Mouse (Mus musculus): ENCODE results near the gene Hoxb9.

The Hoxb9 gene

DNA sequence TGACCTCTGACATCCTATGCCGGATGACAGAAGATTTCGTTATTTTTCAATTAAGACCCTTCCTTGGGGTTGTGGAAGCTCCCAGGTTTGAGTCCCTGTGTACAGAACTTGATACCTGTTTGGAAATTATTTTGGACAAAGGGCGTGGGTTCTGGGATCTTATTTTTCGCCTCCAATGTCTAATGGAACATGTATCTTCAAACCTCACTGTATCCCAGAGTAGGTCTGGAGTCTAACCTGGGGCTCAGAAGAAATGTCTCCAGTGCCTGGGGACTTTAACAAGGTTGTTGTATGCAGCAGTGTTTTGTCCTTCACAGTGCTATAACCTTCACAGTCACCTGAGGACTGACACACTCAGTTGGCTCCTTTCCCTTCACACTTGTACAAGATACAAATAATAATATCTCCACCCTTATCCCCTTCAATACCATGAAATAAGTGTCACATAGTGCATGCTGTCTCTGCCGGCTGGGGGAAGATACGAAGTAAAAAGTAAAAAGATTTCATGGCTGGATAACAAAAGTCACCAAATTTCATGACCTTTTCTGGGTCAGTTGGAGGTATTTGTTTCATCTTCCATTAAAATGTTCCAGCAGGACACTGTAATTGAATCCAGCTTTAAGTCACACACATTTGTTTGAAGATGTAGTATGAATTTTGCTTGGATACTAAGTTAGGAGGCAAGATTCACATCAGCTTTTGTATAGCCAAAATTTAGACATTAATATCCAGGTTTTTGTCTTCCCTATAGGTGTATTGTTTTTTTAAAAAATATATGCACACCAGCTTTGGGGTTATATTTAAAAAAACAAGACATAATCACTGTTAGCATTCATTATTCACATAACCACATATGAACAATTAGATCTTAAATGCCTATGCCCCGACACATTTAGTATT is 4.0 kb upstream of the Hoxb9 start:
- DNase-seq, result no peak

DNA sequence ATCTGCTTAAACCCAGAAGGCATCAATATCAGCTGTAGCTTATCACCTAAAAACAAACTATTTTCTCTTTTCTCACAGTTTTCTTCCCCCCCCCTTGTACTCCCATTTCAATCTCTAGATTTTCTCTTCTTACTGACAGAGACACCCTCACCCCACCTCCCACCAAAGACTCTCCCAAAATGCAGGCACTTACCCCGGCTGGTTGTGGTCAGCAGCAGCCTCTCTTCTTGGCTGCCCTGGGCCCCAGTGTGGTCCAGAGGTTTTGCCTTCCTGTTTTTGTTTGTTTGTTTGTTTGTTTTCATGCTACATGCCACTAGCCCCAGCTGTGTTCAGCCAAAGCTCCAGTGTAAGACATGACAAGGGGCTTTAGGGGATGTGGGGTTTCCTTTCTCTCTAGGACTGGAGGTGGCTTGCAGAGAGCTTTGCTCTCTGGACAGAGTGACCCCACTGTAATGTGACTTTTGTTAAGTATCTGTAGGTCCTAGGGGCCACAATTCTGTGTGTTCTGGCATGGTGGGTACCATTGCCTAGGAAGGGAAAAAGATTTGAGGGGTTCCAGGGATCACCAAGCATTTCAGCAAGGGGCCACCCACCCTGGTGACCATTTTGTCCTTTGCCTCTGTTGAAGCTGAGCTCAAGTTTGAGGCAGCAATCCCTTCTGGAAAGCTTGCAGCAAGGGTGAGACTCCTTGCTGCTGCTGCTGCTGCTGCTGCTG is 3.1 kb upstream of the Hoxb9 start:
- DNase-seq, result no peak

GRCm38 (mm10) chr11:96269869-96270268 is 1.4 kb upstream of the Hoxb9 start:
- DNase-seq, result peak; percentile 82

DNA sequence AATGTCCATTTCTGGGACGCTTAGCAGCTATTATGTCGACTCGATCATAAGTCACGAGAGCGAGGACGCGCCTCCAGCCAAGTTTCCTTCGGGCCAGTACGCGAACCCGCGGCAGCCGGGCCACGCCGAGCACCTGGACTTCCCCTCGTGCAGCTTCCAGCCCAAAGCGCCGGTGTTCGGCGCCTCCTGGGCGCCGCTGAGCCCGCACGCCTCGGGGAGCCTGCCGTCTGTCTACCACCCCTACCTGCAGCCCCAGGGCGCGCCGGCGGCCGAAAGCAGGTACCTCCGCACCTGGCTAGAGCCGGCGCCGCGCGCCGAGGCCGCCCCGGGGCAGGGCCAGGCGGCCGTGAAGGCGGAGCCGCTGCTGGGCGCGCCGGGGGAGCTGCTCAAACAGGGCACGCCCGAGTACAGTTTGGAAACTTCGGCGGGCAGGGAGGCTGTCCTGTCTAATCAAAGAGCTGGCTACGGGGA is 319 bp downstream of the Hoxb9 start:
- DNase-seq, result peak; percentile 81

DNA sequence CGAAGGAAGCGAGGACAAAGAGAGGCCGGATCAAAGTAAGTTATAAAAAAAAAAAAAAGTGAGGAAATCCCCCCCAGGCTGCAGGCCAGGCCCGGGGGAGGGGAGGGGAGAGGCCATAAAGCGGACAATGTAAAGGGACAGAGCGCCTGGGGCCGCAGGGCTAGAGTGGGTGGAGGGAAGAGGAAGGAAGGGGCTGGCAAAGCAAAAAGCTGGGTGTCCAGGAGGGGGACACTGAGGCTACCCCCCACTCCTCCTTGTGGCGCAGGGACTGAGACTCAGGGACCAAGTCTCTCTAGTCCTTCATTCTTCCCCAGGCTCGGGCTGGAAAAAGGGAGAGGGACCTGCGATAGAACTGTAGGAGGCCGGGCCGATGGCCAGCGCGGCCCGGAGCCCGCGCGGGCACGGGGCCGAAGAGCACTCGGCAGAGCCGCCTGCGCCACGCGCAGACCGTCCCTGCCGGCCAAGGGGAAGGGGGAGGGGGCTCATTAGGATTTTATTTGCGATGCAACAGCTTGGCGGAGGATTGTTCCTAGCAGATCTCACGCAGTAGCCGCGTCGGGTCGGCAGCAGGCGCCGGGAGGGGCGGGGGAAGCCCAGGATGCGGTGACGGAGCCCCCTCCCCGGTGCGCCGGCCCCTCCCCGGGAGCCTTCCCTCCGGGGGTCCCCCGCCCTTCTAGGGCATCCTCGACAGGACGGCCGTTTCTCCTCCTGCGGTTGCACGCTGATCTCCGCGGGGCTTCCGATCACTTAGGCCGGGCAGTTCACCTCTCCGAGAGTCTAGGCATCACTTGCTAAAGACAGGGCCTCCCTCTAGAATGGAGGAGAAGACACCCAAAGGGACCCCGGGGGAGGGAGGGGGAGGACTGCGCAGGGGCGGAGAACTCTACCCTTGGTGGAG is 1.0 kb downstream of the Hoxb9 start:
- DNase-seq, result no peak

- DNase-seq, result no peak
Observed at GRCm38 (mm10) chr11:96274428-96274827, 3.2 kb downstream of the Hoxb9 start.

GRCm38 (mm10) chr11:96275896-96276295 is 4.6 kb downstream of the Hoxb9 start:
- no peak for DNase-seq

- DNase-seq, result no peak
Observed at GRCm38 (mm10) chr11:96277151-96278044, 6.1 kb downstream of the Hoxb9 start.

- no peak for DNase-seq
Observed at GRCm38 (mm10) chr11:96278324-96278723, 7.1 kb downstream of the Hoxb9 start.

DNA sequence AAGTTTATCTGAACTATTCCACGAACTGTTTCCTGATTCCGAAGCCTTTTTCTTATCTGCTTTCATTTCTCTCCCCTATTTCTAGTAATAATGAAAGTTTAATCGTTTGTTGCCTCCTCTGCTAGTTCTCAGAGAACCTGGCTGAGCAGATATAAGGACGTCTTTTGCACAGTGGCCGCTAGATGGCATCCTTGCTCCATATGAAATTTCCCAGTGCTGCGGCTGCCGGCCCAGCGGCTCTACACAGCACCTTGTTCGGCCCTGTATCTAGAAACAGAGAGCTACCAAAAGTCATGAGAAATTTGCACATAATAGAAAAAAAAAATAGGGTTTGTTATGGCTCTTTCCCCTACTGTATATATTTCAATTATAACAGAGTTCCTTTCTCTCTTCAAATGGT is 7.5 kb downstream of the Hoxb9 start:
- peak; percentile 90 for DNase-seq

GRCm38 (mm10) chr11:96279421-96280233 is 8.4 kb downstream of the Hoxb9 start:
- DNase-seq, result peak; percentile 64

GRCm38 (mm10) chr11:96280399-96281378 is 9.4 kb downstream of the Hoxb9 start:
- peak; percentile 70 for DNase-seq

- no peak for DNase-seq
Observed at GRCm38 (mm10) chr11:96281396-96281795, 10.1 kb downstream of the Hoxb9 start.

GRCm38 (mm10) chr11:96281855-96282570 is 10.8 kb downstream of the Hoxb9 start, which contains the start of gene Hoxb8:
TSS of gene Hoxb8 (plus strand) at chr11:96281905.
- no peak for DNase-seq

DNA sequence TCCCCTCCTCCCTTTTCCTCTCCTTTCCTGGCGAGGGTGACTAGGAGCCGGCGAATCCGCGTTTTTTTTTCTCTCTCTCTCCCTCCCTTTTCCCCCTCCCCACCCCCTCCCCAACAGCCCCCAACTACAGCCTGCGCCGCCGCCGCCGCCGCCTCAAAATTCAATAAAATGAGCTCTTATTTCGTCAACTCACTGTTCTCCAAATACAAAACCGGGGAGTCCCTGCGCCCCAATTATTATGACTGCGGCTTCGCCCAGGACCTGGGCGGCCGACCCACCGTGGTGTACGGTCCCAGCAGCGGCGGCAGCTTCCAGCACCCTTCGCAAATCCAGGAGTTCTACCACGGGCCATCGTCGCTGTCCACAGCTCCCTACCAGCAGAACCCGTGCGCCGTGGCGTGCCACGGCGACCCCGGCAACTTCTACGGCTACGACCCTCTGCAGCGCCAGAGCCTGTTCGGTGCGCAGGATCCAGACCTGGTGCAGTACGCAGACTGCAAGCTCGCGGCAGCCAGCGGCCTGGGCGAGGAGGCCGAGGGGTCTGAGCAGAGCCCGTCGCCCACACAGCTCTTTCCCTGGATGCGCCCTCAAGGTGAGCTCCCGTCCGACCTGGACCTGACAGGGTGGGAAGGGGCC is 11.7 kb downstream of the Hoxb9 start:
- DNase-seq, result no peak

DNA sequence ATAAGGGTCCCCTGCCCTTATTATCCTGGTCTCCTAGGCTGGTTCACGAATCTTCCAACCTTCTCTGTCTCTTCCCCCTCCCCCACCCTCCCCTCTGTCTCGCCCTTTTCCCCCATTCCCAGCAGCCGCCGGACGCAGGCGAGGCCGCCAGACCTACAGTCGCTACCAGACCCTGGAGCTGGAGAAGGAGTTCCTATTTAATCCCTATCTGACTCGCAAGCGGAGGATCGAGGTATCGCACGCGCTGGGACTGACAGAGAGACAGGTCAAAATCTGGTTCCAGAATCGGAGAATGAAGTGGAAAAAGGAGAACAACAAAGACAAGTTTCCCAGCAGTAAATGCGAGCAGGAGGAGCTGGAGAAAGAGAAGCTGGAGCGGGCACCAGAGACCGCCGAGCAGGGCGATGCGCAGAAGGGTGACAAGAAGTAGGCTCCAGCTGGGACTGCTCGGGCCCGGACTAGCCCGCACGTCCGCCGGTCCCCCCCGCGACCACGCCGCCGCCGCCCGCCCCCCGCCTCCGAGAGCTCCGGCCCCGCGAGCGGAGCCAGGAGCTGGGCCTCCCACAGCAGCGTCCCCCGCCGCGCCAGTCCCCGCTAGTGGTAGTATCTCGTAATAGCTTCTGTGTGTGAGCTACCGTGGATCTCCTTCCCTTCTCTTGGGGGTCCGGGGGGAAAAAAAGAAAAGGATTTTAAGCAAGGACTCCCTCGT is 12.9 kb downstream of the Hoxb9 start:
- DNase-seq, result no peak

Data from kidney, adult 11 months (tissue).